Mouse (Mus musculus): ENCODE measurements at regions not wholly inside any gene's neighbourhood (a gene's known extent, or its start where the extent isn't known, plus 50 kb on each side); places are given as distances from the start of the nearest gene placed in this dataset.
A peak's percentile ranks its signal among the peaks of the same experiment; 100 is the strongest.

GRCm38 (mm10) chr1:13424524-13424923, 2010.6 kb downstream of the A830018L16Rik start:
- DNase-seq (ENCODE audit: low read depth, low spot score): no peak

DNA sequence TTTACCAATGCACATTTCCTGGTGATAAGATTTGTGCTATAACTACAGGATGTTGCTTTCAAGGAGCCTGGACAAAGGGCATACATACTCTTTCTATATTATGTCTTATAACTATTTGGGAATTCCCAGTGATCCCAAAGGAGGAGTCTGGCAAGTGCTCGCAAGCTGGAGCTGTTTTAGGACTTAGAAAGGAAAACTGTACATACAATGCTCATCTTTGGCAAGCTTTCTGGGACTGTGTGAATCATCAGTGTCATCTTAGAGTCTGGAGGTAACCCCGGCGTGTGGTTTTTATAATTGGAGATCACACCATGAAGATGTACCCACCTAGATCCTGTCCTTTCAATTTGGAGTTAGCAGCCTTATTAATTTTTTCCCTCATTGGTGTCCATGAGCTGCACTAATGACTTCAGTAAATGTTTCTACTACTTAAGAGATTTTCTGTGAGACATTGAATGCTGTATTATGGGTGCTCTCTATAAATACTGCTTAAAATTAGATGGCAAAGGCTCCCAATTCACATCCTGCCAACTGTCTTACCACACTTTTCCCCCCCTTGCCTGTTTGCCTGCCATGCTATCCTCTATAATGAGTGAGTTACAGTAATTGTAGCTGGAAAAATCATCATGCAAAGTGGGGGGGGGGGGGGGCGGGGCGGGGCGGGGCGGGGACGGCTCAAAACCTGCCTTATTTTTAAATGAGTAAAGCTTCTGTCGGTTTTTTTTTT, 2011.9 kb downstream of the A830018L16Rik start:
- peak; percentile 16 for DNase-seq (ENCODE audit: low read depth, low spot score)

GRCm38 (mm10) chr1:13426328-13427067, 2012.6 kb downstream of the A830018L16Rik start:
- peak; percentile 59 for DNase-seq (ENCODE audit: low read depth, low spot score)

DNA sequence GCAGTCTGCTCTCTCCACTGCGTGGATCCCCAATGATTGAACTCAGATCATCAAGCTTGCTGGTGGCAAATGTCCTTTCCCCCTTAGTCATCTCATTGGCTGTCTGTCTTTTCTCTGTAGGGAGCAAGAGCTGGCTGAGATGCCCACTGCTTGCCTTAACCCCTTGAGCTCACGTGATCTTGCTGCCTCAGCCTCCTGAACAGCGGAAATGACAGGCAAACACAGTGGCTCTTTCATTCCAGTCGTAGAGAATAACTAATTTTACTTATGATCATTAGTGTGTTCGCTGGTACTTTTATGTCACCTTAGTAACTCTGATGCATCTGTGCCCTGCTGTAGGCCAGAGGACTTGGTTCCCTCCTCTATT, 2013.1 kb downstream of the A830018L16Rik start:
- DNase-seq (ENCODE audit: low read depth, low spot score): no peak

DNA sequence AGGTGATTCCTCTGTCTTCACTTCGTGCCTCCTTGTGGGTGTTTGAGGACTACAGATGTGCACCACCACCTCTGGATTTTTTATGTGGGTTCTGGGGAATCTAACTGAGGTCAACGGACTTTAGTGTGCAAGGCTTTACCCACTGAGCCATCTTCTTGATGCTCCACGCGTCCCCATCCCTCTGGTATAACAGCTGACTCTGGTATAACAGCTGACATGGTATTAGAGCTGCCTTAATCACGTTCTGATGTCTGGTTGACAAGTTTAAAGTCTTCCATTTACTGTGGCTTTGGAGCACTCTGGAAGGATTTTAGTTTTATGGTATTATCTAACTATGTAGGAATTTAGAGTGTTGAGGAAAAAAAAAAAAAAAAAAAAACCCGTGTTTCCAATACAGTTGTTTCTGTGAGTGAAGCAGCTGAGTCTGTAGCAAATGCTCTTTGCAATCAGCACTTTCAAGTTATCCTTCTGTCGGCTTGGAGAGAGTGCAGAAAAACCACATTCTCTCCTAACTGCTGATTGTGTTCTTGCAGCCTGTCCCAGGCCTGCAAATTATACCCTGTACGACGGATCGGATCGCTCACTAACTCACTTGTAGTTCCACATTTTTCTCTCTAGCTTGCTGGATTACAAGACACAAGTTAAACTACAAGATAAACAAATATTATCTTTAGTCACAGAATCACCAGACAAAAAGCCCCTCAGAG, 2013.7 kb downstream of the A830018L16Rik start:
- no peak for DNase-seq (ENCODE audit: low read depth, low spot score)

DNA sequence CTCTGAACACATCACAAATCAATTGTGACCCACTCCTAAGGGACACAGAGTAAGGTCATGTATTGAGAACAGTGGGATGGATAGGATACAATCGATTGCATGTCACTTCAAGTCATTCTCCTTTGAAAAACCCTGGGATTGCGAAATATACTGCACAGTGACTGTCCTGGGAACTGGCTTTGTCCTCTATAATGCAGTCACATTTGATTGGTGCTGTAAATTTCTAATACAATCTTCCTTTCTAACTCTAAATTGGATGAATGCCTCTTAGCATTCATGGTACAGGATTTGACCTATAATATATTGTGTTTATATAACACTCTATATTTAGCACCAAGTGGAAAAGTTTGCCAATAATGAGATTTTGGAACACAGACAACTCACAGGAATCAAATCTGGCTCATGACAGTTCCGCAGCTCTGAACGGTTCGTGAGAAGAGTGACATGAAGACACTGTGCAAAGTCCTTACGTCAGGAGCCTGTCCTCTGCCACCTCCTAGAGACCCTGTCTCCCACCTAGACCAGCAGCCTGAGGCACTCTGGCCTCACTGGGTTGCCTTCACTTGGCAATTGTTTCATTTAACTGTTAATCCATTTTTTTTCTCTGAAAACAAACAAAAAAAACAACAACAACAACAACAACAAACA, 2024.0 kb downstream of the A830018L16Rik start:
- DNase-seq (ENCODE audit: low read depth, low spot score): no peak

GRCm38 (mm10) chr1:13442366-13442765, 2028.5 kb downstream of the A830018L16Rik start:
- no peak for DNase-seq (ENCODE audit: low read depth, low spot score)

DNA sequence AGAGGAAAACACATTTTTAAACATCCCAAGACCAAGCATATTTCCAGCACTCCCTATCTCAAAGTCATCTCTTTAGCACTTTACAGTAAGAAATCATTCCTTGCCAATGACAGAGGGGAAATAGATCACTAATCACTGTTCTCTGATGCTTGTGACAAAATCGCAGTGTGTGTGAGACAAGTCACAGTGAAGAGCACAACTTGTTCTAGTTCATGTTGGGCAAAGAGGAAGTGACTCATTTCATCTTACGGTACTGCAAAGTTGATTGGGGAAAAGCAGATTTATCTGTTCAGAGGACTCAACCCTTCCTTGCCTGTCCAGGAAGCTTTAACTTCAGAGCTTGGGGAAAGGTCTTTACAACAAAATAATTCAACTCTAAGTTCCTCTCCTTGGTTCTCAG, 2040.6 kb downstream of the A830018L16Rik start:
- DNase-seq (ENCODE audit: low read depth, low spot score): no peak

GRCm38 (mm10) chr1:13455572-13455971, 2041.7 kb downstream of the A830018L16Rik start:
- DNase-seq (ENCODE audit: low read depth, low spot score): no peak

DNA sequence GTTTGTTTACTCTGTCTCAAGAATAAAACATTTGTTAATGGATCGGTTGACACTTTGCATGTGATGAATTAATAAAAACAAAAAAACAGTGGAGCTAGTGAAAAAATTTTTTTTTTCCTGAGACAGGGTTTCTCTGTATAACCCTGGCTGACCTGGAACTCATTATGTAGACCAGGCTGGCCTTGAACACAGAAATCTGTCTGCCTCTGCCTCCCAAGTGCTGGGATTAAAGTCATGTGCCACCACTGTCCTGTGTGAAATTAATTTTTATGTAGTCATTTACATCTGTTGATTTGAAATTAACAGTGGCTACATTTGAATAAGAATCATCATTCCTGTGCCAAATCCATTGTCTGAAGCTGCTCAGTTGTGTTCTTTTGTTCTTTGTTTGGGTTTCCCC, 2050.4 kb downstream of the A830018L16Rik start:
- DNase-seq (ENCODE audit: low read depth, low spot score): peak; percentile 36

DNA sequence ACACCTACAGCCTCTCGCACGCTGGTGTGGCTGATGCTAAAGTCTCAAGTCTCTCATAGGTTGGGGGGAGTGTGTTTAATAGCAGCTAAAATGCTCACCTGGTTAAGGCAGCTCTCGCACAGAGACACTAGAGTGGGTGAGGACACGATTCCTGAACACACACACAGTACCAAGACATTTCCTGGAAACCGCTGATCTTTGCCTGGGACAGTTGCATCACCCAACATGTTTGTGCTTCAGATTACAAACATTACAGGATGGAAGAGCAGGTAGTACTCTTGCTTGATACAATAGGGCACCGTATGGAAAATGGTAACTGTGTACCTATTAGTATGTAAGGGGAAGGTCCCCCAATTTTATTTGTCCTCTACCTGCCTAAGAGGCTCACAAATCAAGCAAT, 2053.3 kb downstream of the A830018L16Rik start:
- no peak for DNase-seq (ENCODE audit: low read depth, low spot score)

DNA sequence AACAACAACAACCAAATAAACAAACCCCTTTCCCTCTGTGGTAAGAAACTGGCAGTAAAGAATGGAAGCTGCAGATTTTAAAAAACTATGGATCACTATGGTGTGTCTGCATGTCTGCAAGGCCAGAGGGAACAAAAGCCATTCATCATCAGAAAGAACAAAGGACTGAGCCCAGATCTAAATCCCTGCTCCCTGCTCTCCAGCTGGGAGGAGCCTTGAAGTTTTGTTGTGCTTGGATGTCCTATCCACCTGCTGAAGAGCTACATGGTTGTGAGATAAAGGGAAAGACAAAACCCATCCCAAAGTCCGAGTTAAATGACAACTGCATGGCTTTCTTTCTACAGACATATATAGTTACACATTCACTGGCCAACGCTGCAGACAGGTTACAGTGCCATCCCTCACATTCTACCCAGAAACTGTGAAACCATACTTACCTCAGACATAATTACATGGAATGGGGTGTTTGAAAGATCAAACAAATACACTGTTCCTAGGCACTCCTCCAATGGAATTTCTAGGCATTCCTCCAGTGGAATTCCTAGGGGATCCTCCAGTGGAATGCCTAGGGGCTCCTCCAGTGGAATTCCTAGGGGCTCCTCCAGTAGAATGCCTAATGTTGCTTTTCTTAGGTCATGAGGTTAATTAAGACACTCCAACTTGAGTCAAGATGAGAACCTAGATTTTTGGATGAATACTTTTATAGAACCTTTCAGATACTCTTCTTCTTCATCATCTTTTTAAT, 2054.2 kb downstream of the A830018L16Rik start:
- peak; percentile 4 for DNase-seq (ENCODE audit: low read depth, low spot score)

GRCm38 (mm10) chr1:13494727-13495404, 2081.0 kb downstream of the A830018L16Rik start:
- no peak for DNase-seq (ENCODE audit: low read depth, low spot score)

DNA sequence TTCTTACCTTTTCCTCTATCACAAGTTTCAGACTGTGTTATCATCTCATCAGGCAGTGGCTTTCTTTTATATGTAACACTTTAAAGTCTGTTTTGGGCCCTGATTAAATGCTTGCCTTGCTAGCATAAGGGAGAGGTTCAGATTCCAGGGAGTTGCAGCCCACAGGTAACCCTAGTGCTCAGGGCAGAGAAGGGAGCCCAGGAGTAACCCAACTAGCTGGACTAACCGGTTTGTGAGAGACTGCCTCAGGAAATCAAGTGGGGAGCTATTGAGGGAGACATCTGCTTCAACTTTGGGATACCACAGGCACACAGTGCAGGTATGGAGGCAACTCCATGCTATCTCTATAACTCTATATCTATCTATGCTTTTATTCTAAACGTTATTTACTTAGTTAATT, 2082.5 kb downstream of the A830018L16Rik start:
- no peak for DNase-seq (ENCODE audit: low read depth, low spot score)

DNA sequence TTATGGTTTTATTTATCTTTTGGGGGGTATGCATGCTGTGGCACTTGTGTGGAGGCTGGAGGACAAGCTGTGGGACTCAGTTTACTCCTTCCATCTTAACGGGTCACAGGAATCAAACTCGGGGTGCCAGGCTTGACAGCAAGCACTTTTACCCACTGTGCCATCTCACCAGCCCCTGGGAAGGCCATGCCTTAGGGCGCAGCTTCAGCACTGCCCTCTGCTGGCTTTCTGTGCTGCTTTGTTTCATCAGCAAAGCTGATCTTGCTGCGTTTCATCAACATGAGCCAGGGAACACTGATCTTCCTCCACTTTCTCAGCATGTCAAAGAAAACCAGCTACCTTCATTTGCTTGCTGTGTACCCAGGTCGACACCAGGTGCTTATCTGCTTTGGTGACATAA, 2086.6 kb downstream of the A830018L16Rik start:
- DNase-seq (ENCODE audit: low read depth, low spot score): peak; percentile 45

DNA sequence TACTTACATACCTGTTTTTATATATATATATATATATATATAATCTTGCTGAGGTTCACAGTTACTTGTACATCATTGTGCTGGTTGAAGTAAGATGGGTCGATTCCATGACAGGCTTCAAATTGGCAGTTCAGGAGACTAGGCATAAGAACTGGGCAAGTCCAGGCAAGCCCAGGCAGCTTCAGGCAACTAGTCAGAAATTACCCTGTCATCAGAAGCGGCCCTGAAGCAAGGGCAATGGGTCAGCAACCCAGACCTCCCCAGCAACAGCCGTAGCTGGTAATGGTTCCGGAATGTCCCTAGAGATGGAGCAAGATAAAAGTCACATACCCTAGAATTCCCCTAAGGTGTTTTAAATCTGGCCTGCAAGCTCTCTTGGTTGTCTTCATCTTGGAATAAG, 2088.0 kb downstream of the A830018L16Rik start:
- DNase-seq (ENCODE audit: low read depth, low spot score): no peak

GRCm38 (mm10) chr1:13513761-13514160, 2099.9 kb downstream of the A830018L16Rik start:
- no peak for DNase-seq (ENCODE audit: low read depth, low spot score)
